In genomic region chr9:76868633-76869032, GRCm38 (mm10) we compare ENCODE assay signal across 28 mouse cellular contexts.
"Had no signal": no experiment of that assay in that cellular context is flagged by ENCODE, and none has a peak within 500 bp of the region (broad histone marks: within the 10 kb centered on the region; RNA-seq: fewer than 3 reads in every experiment).

No protein-coding gene starts in this region.

- DNase-seq: cerebellum, adult 18-20 months; cerebellum, adult 2 months; cerebellum, adult 8-10 months; cerebellum, adult 9-10 months; cerebellum, adult 9-11 months; cerebellum, postnatal 10 days; cerebellum, postnatal 14 days; cerebellum, postnatal 25 days; cerebellum, postnatal 36 days; embryo, embryonic 11 days; forebrain, postnatal 0 days; gastrocnemius, adult 2 months; gastrocnemius, postnatal 14 days; gastrocnemius, postnatal 25 days; gastrocnemius, postnatal 36 days; heart, adult 18-20 months; heart, adult 2 months had no signal

- H3K27ac ChIP-seq: embryonic facial prominence, embryonic 10.5 days; embryonic facial prominence, embryonic 12.5 days; embryonic facial prominence, embryonic 13.5 days; embryonic facial prominence, embryonic 15.5 days; forebrain, embryonic 10.5 days; forebrain, embryonic 12.5 days; forebrain, embryonic 13.5 days; forebrain, embryonic 15.5 days; gastrocnemius, adult 2 months; heart, adult 2 months had no signal

- H3K4me1 ChIP-seq: embryonic facial prominence, embryonic 10.5 days; embryonic facial prominence, embryonic 12.5 days; embryonic facial prominence, embryonic 13.5 days; embryonic facial prominence, embryonic 15.5 days; forebrain, embryonic 10.5 days; forebrain, embryonic 12.5 days; forebrain, embryonic 13.5 days; forebrain, embryonic 15.5 days had no signal

- H3K4me2 ChIP-seq: embryonic facial prominence, embryonic 12.5 days; embryonic facial prominence, embryonic 13.5 days; embryonic facial prominence, embryonic 15.5 days; forebrain, embryonic 12.5 days; forebrain, embryonic 13.5 days; forebrain, embryonic 15.5 days had no signal

- H3K36me3 ChIP-seq: embryonic facial prominence, embryonic 10.5 days; embryonic facial prominence, embryonic 12.5 days; embryonic facial prominence, embryonic 13.5 days; embryonic facial prominence, embryonic 15.5 days; forebrain, embryonic 10.5 days; forebrain, embryonic 12.5 days; forebrain, embryonic 15.5 days had no signal

- H3K4me3 ChIP-seq: embryonic facial prominence, embryonic 10.5 days; embryonic facial prominence, embryonic 12.5 days; embryonic facial prominence, embryonic 13.5 days; embryonic facial prominence, embryonic 15.5 days; erythroblast, embryonic 14.5 days; forebrain, embryonic 10.5 days; forebrain, embryonic 12.5 days; forebrain, embryonic 13.5 days; forebrain, embryonic 15.5 days; gastrocnemius, adult 2 months; heart, adult 2 months had no signal

- H3K9ac ChIP-seq: embryonic facial prominence, embryonic 12.5 days; embryonic facial prominence, embryonic 13.5 days; embryonic facial prominence, embryonic 15.5 days; forebrain, embryonic 12.5 days; forebrain, embryonic 13.5 days; forebrain, embryonic 15.5 days; forebrain, postnatal 0 days had no signal

- H3K9me3 ChIP-seq: embryonic facial prominence, embryonic 10.5 days; embryonic facial prominence, embryonic 12.5 days; embryonic facial prominence, embryonic 13.5 days; embryonic facial prominence, embryonic 15.5 days; forebrain, embryonic 10.5 days; forebrain, embryonic 12.5 days; forebrain, embryonic 13.5 days; forebrain, embryonic 15.5 days had no signal

- H3K27me3 ChIP-seq: embryonic facial prominence, embryonic 12.5 days; embryonic facial prominence, embryonic 13.5 days; embryonic facial prominence, embryonic 15.5 days; forebrain, embryonic 12.5 days; forebrain, embryonic 13.5 days; forebrain, embryonic 15.5 days had no signal

- ATAC-seq: forebrain, embryonic 13.5 days; forebrain, embryonic 14.5 days; forebrain, embryonic 15.5 days; forebrain, embryonic 16.5 days; forebrain, postnatal 0 days had no signal
